Mouse (Mus musculus) layer of hippocampus, adult 18-20 months (tissue): Measurements from ENCODE around the gene Vmn2r18. TPM values are rescaled to one million over a fixed set of nuclear protein-coding genes. Genes with fewer than 3 reads are reported as not detected.
A peak's percentile ranks its signal among the peaks of the same experiment; 100 is the strongest.

ENCODE experiments used
- DNase-seq, 2 experiments: peaks; one replicate each; pipeline ENCODE4 v3.0.0; 2022; ENCODE audit warnings: low spot score in 2 of 2
- long read RNA-seq: library from polyadenylated mRNA; stranded (forward); transcript quantifications from one replicate; pipeline ENCODE4 v2.0.0, GENCODE M21; 2021
- total RNA-seq, 2 experiments: library from RNA; stranded (reverse); gene quantifications; 2 replicates each; pipeline ENCODE4 v1.2.3; 2021

Vmn2r18 gene
- not detected for total RNA-seq
- long read RNA-seq = 0 reads

DNA sequence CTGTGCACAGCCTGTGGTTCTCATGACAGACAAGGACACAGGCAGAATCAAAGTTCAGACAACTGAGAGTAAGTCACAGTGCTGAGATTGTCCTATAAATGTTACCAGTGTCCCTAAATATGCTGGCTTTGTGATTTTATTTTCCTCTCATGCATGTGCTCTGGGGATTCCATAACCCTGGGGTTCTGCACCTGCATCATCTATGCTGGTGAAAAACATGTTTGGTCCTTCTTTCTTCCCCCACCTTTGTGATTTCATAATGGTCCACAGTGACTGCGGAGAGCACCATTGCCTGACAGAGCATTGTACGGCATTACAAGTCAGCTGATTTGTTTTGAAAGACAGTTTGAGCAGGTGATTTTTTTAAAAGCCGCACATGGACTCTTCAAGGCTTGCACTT lies at the start of gene Vmn2r18:
Vmn2r18 (minus strand) TSS at position 101 of the 400 bp plus-strand sequence.
- no peak for DNase-seq

DNA sequence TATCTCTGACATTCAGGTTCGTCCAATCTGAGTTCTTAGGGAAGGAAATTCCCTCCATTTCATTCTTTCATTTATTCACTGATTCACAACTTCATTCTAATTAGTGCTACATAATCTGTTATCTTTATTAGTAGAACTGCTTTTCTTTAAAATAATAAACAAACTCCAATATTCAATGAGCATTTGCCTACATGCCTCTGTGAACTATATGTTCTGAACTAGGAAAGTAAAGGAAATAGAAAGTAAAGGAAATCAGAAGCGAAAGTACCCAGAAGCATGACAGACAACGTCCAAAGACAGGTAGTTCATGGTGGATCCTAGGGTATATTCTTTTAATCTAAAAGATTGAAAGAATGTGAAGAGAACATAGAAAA lies 45.6 kb upstream of the Vmn2r18 start:
- no peak for DNase-seq

DNA sequence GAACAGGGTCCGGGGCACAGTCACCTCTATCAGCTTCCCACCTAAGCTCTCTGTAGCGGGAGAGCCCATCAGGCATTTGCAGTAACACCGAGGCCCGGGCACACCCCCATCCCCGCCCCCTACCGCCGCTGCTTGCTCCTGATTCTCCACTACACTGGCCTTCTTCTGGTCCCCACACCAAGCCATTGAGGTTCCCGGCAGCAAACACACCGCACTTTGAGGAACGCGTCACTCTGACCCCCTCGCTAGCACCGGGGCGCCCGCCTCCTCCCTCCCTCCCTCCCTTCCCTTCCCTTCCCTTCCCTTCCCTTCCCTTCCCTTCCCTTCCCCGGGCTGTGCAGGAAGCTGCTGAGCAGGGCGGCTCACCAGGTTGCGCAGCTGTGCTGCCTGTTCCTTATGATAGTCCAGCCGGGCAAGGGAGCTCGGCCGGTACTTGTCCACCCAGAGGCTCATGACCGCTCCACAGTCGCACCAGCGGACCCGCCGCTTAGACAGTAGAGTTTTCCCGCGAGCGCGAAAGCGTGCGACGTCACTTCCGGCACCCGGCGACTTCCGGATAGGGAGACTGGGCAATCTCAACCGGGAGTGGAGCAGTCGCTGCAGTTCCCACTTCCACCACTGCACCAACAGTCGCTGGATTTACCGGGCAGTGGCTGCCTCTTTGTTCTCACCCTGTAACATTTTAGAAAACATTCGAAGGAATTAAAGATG lies 45.0 kb upstream of the Vmn2r18 start, which contains the start of gene Rfc3:
Rfc3 (minus strand) TSS at position 543 of the 711 bp plus-strand sequence.
- DNase-seq = peak; percentile 91 to 96

DNA sequence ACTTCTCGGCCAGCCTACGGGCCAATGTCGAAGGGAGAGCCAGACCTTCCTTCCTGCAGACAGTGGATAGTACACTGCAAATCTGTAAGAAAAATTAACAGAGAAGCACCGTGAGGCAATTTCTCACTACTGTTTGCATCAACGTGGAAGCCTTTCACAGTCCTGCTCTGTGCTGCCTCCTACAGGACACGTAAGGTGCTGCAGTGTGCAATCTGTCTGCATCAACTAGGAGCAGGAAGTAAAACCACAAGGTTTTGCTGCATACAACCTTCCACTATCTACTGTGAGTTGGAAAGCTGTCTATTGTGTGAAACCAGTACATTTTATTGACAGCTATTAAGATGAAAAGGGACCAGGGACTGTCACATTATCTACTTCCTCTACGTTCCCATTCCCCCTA lies 39.0 kb upstream of the Vmn2r18 start:
- DNase-seq = no peak

DNA sequence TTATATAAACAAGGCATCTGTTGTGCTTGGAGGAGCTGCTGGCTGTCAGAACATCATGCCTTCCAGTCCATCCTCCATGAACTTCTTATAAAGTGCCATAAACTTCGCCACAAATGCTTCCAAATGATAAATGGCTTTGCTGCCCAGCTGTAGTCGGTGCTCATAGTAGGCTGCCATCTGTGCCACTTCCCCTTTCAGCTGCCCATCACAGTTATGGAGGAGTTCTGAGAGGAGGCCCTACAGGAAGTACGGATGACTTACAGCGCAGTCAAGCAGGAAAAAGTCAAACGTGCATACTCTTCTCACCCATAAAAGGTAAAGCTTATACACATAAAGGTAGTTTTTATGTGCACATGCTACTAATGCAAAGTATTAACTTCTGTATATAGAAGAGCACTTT lies 37.0 kb upstream of the Vmn2r18 start:
- no peak for DNase-seq

DNA sequence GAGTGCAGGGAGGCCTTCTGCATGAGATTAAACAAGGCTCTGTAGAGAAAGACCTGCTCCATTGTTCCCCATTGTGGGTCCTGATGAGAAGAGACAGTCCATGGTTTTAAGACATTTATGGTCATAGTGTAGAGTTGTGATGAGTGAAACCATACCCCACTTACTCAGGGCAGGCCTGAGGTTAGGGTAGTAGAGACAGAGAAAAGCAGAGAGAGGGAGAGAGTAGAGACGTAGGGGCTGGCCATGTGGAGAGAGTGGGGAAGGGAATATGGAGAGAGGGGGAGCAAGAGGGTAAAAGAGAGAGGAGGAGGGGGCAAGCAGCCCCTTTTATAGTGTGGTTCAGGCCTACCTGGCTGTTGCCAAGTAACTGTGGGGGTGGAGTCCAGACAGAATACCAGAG lies 36.3 kb upstream of the Vmn2r18 start:
- no peak for DNase-seq

DNA sequence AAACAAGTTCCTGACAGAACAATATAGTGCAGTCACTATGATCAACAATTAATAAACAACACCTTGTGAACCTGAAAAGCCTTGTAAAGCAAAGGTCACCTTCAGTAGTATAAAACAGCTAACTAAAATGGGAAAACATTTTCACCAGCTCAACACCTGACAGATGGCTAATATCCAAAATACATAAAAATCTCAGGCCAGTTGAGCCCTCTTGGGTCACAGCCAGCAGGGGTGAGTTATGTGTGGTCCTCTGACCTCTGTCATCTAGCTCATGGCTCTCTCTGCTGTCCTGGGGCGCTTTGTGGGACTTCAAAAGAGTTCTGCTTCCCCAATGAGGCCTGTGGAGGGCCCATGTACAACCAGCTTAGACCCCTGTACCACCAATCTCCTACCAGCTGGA lies 4.1 kb downstream of the Vmn2r18 start:
- DNase-seq = no peak

Other genes starting within 250 kb of the Vmn2r18 start
- gene Gm42906, start 177.9 kb downstream of the Vmn2r18 start, total RNA-seq = not detected
- gene Rfc3, start 45.2 kb upstream of the Vmn2r18 start, total RNA-seq = 10 to 100 TPM in 1 of 2 experiments, 1 to 10 TPM in 1; 7.1 to 10.2 TPM